Mouse (Mus musculus) embryonic stem cell, embryonic (primary cell): ENCODE measurements around the gene Syt9.

ENCODE experiments used
- CTCF ChIA-PET, 4 experiments: fragments of 300-600 bp in 2 of 4; fragments of 350-600 bp in 2 of 4; sonication (Branson Sonifier 250); formaldehyde crosslinking; loops; one replicate each; lab custom pipeline; 2022; ENCODE audit warnings: inconsistent platforms in 2 of 4; lab: Charles Lee
- POLR2A ChIA-PET, 4 experiments: fragments of 300-600 bp in 2 of 4; fragments of 350-600 bp in 2 of 4; sonication (Branson Sonifier 250); formaldehyde crosslinking; loops; one replicate each; lab custom pipeline; 2022; ENCODE audit warnings: antibody characterized with exemption in 4 of 4, inconsistent platforms in 1 of 4; lab: Charles Lee

The Syt9 gene

DNA sequence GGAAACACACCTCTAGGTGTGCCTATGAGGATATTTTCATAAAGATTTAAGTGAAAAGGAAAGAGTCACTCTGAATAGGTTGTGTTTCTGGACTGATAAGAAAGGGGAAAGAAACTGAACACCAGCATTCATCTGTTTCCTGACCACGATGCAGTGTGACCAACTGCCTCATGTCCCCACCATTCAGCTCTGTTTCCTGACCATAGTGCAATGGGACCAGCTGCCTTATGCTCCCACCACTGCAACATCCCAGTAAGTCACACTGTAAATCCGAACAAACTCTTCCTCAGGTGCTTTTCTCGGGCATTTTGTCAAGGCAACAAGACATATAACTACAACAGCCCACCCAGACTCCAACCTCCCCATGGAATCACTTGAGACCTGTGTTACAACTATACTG, 191.1 kb downstream of the Syt9 start:
- ChIA-PET POLR2A (interaction anchor here in 1 of 4 experiments (1.1 to 1.8 kb wide), 3 partner anchors 9 to 32 kb away, joined by 4 to 8 read pairs (median 7); no protein-coding TSS in a partner anchor), CTCF (interaction anchor here in 1 of 4 experiments (0.6 kb wide), 1 partner anchor 40 kb away, joined by 3 read pairs; no protein-coding TSS in a partner anchor)

DNA sequence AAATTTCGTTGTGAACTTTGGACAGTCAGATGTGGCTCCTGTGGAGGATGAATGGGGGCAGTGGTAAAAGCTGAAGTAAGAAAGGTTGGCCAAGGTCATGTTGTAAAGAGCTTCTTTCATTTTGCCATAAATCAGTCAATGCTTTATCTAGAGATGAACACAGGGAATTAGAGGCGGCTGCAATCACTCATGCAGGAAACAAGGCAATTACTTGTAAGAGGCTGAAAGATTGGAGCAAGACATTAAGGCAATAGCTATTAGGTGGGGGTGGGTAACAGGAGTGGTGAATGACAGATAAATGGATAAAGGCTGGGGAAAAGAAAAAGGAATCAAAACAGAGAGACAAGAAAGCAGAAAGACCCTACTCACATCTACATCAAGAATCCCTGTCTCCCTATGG, 193.2 kb downstream of the Syt9 start:
- POLR2A ChIA-PET: interaction anchor here in 2 of 4 experiments (0.7 to 5.0 kb wide), 9 partner anchors 10 to 354 kb away, joined by 3 to 38 read pairs (median 4); partner anchors contain the start of genes Ppfibp2 (in 1 of the 2) and Rbmxl2 (in 1 of the 2)
- CTCF ChIA-PET: interaction anchor here (0.5 to 1.7 kb wide), 4 partner anchors 9 to 37 kb away, joined by 3 to 6 read pairs (median 4); no protein-coding TSS in a partner anchor

DNA sequence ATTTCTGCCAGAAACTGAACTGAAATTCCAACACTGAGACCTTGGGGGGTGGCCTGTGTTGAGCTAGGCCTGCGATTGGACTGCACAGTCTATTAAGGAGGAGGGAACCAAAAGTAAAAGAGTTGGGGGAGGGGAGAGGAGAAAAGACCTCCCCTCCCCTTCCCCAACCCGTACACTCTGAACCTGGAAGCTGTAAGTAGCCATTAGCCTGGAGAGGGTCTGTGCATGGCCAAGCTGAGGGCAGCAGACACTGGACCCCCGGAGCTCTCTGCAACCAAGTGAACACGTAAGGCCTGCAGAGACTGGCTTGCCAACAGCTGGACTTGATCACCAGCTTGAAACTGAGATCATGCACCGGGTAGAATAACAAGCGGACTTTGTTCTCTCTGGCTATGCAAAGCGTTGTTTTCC, 196.7 kb downstream of the Syt9 start, which contains the start of gene Olfml1:
TSS of gene Olfml1 (plus strand) at position 186 of the 411 bp plus-strand sequence.
- POLR2A ChIA-PET: interaction anchor here (0.7 to 5.0 kb wide), 15 partner anchors 13 to 358 kb away, joined by 3 to 38 read pairs (median 3); partner anchors contain the start of genes Rbmxl2 (in 2 of the 4) and Ppfibp2 (in 1 of the 4)
- CTCF ChIA-PET: interaction anchor here in 1 of 4 experiments (1.0 kb wide), 1 partner anchor 11 kb away, joined by 3 read pairs; no protein-coding TSS in a partner anchor

DNA sequence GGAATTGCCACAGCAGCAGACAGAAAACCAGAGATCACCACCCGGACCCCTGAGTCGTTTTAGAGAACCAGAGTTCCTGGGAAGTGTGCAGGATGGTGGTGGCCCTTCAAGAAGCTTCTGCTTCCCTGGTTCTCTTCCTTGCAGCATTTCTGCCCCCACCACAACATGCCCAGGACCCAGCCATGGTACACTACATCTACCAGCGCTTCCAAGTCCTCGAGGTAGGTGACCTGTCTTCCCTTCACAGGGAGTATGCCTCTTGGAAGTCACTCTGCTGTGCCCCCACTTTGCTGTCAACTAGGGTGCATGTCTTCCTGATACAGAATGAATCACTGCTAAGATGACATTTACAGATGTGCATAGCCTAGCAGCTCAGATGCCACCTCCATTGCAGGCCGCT, 197.1 kb downstream of the Syt9 start:
- ChIA-PET CTCF (interaction anchor here in 1 of 4 experiments (1.0 kb wide), 1 partner anchor 12 kb away, joined by 3 read pairs; no protein-coding TSS in a partner anchor), POLR2A (interaction anchor here (0.7 to 5.0 kb wide), 14 partner anchors 14 to 359 kb away, joined by 3 to 38 read pairs (median 3); partner anchors contain the start of genes Rbmxl2 (in 2 of the 4) and Ppfibp2 (in 1 of the 4))

DNA sequence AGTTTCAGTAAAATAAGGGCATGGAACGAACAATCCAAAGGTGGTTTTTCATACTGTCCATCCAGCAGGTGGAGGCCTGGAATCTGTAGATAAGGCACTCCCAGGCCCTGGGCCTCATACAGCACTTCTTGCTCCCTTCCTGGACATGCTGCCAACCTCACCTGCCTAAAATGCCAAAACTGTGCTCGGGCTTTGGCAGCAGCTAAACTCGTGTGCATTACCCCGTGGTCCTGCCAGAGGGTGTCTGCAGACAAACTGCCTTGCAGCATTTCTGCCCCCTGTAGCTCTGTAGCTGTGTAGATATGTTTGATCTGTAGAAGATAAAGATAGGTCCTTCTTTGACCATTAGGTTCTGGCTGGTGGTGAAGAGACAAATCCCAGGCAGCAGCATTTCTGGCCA, 198.4 kb downstream of the Syt9 start:
- ChIA-PET CTCF (no interaction called here), POLR2A (interaction anchor here in 2 of 4 experiments (1.1 to 1.4 kb wide), 3 partner anchors 16 to 188 kb away, joined by 3 to 7 read pairs (median 4); partner anchors contain the start of gene Ppfibp2 (in 1 of the 2))

DNA sequence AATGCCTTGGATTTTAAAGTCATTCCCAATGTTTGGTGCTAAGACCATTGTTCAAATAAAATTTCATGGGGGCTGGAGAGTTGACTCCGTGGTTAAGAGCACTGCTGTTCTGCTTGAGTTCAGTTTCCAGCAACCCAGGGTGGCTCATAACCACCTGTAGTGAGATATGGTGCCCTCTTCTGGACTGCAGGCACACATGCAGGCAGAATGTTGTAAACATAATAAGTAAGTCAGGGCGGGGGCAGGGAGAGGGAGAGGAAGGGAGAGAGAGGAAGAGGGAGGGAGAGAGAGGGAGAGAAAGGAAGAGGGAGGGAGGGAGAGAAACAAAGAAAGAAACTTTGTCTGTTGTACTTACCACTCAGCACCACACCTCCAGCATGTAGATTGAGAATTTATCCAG, 203.3 kb downstream of the Syt9 start:
- ChIA-PET CTCF (interaction anchor here in 3 of 4 experiments (0.6 to 1.2 kb wide), 4 partner anchors 9 to 359 kb away, joined by 3 to 9 read pairs (median 4); no protein-coding TSS in a partner anchor), POLR2A (interaction anchor here in 1 of 4 experiments (0.5 to 0.8 kb wide), 2 partner anchors 20 to 77 kb away, joined by 3 to 5 read pairs; no protein-coding TSS in a partner anchor)

DNA sequence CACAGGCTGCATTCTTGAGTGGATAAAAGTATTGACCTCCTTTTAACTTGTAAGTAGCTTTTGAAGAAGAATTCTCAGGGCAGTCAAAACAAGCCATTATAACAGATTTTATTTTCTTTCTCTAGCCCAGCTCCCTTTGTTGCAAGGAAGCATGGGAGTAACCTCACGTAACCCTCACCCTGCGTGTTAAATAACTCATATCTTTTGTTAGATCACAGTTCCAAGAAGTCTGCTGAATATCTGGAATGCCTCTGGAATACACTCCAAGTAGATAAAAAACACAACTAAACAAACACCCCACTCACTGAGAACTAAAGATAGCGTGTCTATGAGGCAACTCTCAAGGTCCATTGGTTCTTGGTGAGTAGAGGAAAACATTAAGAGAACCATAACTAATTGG, 203.7 kb downstream of the Syt9 start:
- ChIA-PET POLR2A (interaction anchor here in 1 of 4 experiments (0.5 to 0.8 kb wide), 2 partner anchors 20 to 76 kb away, joined by 3 to 5 read pairs; no protein-coding TSS in a partner anchor), CTCF (interaction anchor here in 3 of 4 experiments (0.6 to 1.2 kb wide), 4 partner anchors 9 to 359 kb away, joined by 3 to 9 read pairs (median 4); no protein-coding TSS in a partner anchor)

DNA sequence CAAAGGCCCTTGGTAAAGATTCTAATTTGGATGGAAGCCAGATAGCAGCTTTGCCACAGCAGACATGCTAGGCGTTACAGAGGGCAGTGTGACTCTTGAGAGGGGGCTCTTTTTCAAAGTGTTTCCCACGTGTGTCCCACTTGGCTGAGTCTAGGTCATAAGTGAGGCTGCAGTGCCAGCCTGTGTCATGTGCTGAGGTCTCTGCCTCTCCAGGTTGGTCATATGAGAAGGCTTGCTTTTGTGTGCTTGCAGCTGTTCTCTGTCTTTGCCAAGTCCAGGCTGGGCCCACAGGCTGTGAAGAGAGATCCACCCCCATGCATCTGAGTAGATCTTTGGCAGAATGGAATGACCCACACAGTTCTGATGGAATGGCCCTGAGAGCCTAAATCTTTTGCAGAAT, 222.1 kb downstream of the Syt9 start:
- ChIA-PET CTCF (no interaction called here), POLR2A (interaction anchor here in 2 of 4 experiments (1.1 to 4.1 kb wide), 4 partner anchors 9 to 39 kb away, joined by 3 to 52 read pairs (median 17); no protein-coding TSS in a partner anchor)

DNA sequence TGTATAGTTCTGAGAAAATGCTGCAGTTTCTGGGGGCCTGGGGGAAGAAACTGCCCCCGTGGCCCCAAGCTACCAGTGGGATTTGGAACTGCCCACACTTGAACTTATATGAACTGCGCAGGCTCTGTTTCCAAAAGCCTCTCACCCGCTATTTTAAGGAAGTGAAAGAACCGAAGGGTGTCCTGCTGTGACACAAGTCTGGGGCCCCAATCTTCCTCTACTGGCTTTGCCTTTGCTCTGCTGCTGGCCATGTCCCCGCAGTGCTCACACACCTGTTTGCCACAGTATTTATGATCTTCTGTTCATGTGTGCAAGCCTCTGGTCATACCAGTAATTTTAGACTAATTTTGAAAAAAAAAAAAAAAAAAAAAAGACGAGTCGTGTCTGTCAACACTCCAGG, 223.4 kb downstream of the Syt9 start:
- ChIA-PET POLR2A (interaction anchor here (0.5 to 4.1 kb wide), 70 partner anchors 9 to 1858 kb away, joined by 3 to 52 read pairs (median 5); partner anchors contain the start of genes Rbmxl2 (in 3 of the 4), Syt9 (in 2 of the 4), Cyb5r2 (in 1 of the 4) and Ilk (in 1 of the 4)), CTCF (interaction anchor here (0.6 to 2.0 kb wide), 30 partner anchors 11 to 1914 kb away, joined by 3 to 12 read pairs (median 4); partner anchors contain the start of genes Cyb5r2 (in 1 of the 4) and Rbmxl2 (in 1 of the 4))

DNA sequence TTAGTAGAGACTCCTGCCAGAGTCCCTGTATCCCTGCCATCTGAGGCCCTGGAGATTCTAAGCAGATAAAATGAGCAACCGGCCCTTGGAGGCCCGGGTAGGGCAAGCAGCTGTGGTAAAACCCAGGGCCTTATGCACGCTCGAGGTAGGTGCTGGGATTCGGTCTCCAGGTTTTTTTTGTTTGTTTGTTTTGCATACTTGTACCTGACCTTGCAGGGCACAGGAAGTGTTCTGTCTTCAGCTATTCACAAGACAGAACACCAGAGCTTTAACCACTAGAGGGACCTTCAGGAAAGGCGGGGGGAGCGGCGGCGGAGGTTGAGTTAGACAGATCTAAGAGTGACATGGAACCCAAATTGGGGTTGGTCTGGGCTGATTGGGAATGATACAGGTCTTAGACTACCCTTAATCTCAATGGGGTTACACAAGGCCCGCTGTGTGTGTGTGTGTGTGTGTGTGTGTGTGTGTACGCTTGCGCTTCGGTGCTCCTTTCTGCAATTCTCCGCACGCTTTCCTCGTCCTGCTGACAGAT, 223.9 kb downstream of the Syt9 start:
- CTCF ChIA-PET: interaction anchor here (0.6 to 2.0 kb wide), 30 partner anchors 11 to 385 kb away, joined by 3 to 12 read pairs (median 4); partner anchors contain the start of genes Cyb5r2 (in 1 of the 4) and Rbmxl2 (in 1 of the 4)

DNA sequence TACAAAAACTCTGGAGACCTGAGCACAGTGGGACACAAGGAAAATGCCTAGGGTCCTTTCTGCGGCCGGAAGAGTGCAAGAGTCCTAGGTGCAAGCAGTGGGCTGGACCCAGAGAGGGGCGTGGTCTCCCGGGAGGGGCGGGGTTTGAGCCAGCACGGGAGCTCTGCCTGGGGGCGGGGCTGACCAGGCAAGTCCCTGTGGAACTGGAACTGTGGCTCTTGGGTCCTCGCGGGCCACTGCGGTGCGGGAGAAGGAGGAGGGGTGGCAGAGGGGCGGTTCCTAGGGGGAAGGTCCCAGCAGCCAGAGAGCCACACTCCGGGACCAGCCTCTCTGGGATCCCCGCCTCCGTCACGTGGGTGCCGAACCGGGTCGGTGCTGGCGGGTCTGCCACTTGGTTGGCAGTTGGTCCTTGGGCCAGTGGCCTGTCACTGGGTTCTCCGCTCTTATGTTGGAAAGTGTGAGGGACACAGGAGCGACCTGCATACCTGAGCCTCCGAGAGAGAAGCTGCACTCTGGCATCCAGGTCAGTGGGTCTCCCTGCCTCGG, 224.4 kb downstream of the Syt9 start, which contains the start of gene Ppfibp2:
TSS of gene Ppfibp2 (plus strand) at position 351 of the 546 bp plus-strand sequence.
- ChIA-PET CTCF (interaction anchor here (0.6 to 2.0 kb wide), 25 partner anchors 10 to 386 kb away, joined by 3 to 12 read pairs (median 3); partner anchors contain the start of genes Cyb5r2 (in 1 of the 4) and Rbmxl2 (in 1 of the 4)), POLR2A (interaction anchor here in 3 of 4 experiments (0.6 to 4.1 kb wide), 76 partner anchors 8 to 1924 kb away, joined by 3 to 52 read pairs (median 5); partner anchors contain the start of genes Rbmxl2 (in 3 of the 3), Syt9 (in 2 of the 3), Cyb5r2 (in 1 of the 3) and Ilk (in 1 of the 3))

More for the DNA sequence above, 223.9 kb downstream of the Syt9 start:
- POLR2A ChIA-PET: interaction anchor here (0.5 to 4.1 kb wide), 83 partner anchors 9 to 1924 kb away, joined by 3 to 52 read pairs (median 5); partner anchors contain the start of genes Rbmxl2 (in 3 of the 4), Syt9 (in 2 of the 4), Cyb5r2 (in 1 of the 4) and Ilk (in 1 of the 4)

DNA sequence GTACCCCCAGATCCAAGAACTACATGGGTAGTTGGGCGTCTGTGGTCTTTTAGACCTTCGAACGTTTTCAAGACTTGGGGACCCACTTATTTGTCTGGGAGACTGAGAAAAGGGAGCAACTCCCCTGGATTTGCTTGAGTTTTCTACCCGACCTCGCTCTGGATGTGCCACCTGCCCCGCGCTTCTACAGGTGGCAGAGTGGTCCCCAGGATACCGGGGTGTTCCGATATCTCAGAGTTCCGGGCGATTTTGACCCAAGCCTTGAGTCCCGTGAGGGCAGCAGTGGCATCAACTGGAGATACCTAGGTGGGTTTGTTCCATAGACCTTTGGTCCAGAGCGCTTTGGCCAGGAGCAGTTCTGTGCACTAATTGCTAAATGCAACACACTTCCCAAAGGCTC, 224.9 kb downstream of the Syt9 start:
- POLR2A ChIA-PET: interaction anchor here in 3 of 4 experiments (0.6 to 4.1 kb wide), 60 partner anchors 8 to 1923 kb away, joined by 3 to 52 read pairs (median 5); partner anchors contain the start of genes Rbmxl2 (in 3 of the 3), Syt9 (in 2 of the 3), Cyb5r2 (in 1 of the 3) and Olfml1 (in 1 of the 3)
- CTCF ChIA-PET: interaction anchor here in 3 of 4 experiments (0.6 to 2.0 kb wide), 14 partner anchors 12 to 163 kb away, joined by 3 to 12 read pairs (median 4); partner anchors contain the start of gene Cyb5r2 (in 1 of the 3)

DNA sequence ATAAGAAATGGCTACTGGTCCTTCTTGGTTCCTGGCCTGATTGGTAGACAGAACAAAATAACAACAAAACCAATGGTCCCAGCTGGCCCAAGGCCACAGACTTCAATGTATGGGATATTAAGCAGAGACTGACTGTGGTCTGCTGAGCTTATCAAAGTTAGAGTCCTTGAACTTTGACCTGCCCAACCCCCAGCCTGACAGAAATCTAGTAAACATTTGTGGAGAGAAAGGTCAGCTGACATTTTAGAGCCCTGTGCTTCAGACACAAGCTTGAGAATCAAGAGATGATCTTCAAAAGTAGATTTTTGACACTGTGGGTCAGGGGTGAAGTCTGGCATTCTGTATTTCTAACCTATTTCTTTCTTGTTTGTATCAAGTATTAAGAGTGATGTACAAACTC, 226.2 kb downstream of the Syt9 start:
- ChIA-PET POLR2A (interaction anchor here in 1 of 4 experiments (1.0 to 1.1 kb wide), 2 partner anchors 10 to 22 kb away, joined by 3 read pairs; no protein-coding TSS in a partner anchor), CTCF (interaction anchor here in 1 of 4 experiments (1.0 kb wide), 1 partner anchor 152 kb away, joined by 3 read pairs; no protein-coding TSS in a partner anchor)

DNA sequence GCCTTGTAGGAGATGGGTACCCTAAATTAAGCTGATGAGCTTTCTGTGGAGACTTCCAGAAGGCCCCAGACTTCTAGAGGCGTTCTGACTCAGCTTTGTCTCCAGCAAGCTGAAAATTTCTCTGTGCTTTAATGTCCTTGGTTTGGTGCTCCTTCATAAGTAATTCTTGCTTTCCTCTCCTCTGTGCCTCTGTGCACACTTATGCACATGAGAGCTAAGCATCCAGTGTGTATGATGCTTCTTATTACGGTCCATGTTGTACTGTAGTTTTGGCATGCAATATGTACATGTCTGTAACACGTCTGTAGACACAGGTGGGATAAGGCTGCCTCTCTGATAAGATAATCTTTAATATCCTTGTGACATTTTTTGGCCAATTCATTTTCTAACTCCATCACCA, 227.4 kb downstream of the Syt9 start:
- CTCF ChIA-PET: no interaction called here
- POLR2A ChIA-PET: interaction anchor here in 1 of 4 experiments (0.8 kb wide), 1 partner anchor 8 kb away, joined by 3 read pairs; no protein-coding TSS in a partner anchor
